ENCODE assay signal across 1 mouse cellular context in the genomic region with DNA sequence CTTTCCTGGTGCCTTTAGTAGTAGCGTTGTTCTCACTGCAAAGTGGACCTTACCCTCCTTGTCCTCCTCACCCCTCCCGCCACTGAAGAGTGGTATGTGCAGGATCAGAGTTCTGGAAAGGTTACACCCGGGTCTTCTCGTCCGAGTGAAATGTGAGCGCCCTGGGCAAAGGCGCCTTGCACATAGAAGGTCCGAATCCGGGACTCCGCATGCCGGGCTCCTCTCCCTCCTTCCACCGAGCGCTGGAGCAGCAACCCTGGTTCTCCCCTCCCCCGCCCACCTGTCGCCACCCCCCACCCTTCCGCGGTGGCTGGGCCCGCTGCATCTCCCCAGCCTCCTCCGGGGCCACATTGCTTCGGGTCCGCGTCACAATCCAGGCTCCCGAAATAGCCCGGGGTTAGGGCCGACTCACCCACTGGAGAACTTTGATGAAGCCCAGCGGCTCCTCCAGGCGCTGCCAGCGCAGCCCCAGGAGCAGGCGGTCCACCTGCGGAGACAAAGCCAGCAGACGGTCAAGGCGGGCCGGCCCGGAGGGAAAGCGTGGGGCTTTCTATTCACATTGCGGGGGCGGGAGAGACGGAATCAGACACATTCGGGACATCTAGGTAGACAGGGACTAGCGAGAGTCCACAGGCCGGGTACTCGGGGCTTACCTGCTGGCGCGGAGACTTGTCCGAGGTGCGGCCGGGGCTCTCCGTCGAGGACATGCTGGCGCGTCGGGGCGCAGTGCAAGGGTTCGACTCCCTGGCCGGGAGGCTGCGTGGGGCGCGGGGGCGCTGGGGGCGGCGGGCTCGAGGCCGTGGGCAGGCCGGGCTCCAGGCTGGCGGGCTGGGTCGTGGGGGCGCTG.
TF ChIP-seq lines count a peak whose summit lies in the region.

No protein-coding gene starts in this region.

TF ChIP-seq in CH12.LX, 34 proteins besides CTCF, POLR2A, EP300 and RAD21:
- TF ChIP-seq ELF1 (IDR thresholded peaks at IDR 0.05; ENCODE audit: low read depth, low read length): no peak
- no peak for TF ChIP-seq TCF12 (IDR thresholded peaks at IDR 0.05; ENCODE audit: low read depth, low read length)
- no peak for TF ChIP-seq ZNF384 (IDR thresholded peaks at IDR 0.05; ENCODE audit: low read depth, low read length)
- no peak for TF ChIP-seq UBTF (IDR thresholded peaks at IDR 0.05; ENCODE audit: low read depth, low read length)
- TF ChIP-seq MXI1 (IDR thresholded peaks at IDR 0.05; ENCODE audit: low read depth, low read length): no peak
- TF ChIP-seq ZC3H11A (IDR thresholded peaks at IDR 0.05; ENCODE audit: low read depth, low read length): no peak
